Mouse (Mus musculus) heart, postnatal 25 days (tissue): Measurements from ENCODE around the gene Hip1r. TPM values are rescaled to one million over a fixed set of nuclear protein-coding genes. Genes with fewer than 3 reads are reported as not detected.
A peak's percentile ranks its signal among the peaks of the same experiment; 100 is the strongest.

Experiments used
- DNase-seq: peaks from one replicate; pipeline ENCODE4 v3.0.0; 2022; ENCODE audit warnings: low spot score
- intact Hi-C: fragments of 180-260 bp; cut with DNase I; formaldehyde crosslinking; loops from one replicate; pipeline ENCODE4 v1.15.1; 2025
- total RNA-seq, 2 experiments: library from RNA; stranded (reverse); gene quantifications; 2 replicates each; pipeline ENCODE4 v1.2.3; 2021

The Hip1r gene
- total RNA-seq, 2 experiments from 2014 or later: 13.4 to 19.0 TPM

DNA sequence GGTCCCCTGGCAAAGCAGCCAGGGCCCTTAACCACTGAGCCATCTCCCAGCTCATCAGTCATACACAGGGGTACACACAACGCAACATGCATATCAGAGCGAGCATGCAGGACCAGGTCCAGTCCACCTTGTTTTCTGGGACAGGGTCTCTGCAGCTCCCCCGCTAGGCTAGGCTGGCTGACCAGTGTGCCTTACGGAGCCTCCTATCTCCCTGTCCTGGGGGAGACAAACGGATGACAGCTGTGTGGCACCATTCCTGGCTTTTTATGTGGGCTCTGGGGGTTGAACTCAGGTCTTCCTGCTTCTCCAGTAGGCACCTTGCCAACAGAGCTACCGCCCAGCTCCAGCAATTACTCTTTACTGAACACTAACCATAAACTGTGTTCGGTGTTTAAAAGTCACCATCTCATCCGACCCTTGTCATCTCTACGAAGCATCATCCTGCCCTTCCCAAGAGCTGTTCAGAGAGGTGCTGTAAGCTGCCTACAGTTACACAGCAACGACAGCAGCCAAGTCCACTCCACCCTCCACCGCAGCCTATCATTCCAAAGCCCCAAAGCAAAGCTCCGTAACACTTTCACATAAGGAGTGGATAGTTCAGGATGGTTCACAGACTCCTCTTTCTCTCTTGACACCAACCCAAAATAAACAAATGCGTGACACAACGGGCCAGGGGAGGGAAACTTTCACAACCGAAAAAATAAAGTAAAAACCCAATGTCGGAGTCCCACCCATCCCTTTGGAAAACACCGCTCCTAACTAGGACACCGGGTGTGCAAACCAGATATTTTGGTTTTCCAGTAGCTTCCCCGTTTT, 56.0 kb downstream of the Hip1r start:
- DNase-seq: no peak
- intact Hi-C loops: loop anchor here (2.0 to 5.0 kb wide), 2 partner anchors 13 to 43 kb away; no protein-coding TSS in a partner anchor

GRCm38 (mm10) chr5:124030386-124031067, 57.1 kb downstream of the Hip1r start:
- DNase-seq: no peak
- intact Hi-C loops: loop anchor here (2.0 to 5.0 kb wide), 2 partner anchors 14 to 42 kb away; no protein-coding TSS in a partner anchor

DNA sequence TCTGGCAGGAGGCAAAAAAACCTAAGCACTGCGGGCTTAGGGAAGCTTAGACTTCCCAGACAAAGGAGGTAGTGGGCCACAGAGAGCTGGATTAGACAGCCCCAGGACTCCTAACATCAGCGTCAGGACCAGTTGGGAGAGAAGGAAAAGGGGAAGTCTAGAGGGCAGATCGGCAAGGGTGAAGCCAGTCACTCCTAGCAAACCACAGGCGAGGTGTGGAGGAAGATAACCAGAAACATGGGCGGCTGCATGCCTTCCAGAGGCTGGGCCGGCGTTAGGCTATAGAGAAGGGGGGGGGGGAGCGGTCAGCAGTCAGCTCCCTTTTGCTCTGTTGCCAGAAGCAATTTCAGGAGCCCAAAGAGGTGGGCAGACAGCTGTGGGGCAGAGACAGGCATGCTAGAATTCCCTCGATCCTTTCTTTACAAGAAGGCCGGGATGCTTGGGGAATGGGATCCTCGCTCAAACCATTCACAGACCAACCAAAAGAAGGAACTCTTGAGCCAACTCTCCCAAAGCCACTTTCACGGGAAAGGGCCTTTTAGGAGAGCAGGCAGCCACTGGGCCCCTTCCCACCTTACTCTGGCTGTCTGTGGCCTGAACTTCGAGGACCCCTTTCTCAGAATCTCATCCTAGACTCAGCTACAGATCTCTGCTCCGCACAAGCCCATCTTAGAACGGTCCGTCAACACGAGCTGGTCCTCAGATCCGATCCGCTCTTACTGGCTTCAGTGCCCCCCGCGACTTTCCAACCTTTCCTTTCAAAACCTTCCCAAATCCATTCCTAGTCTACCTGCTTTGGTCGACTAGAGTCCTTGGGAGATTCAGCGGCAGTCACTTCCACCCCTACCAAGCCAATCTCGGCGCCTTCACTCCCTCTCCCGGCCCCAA, 57.9 kb downstream of the Hip1r start:
- intact Hi-C loops: loop anchor here (2.0 to 5.0 kb wide), 2 partner anchors 15 to 41 kb away; no protein-coding TSS in a partner anchor
- no peak for DNase-seq

GRCm38 (mm10) chr5:124032001-124032508, 58.6 kb downstream of the Hip1r start, which contains the start of gene Vps37b:
Gene Vps37b, minus strand, starts transcription at chr5:124032270.
- DNase-seq: peak; percentile 79
- intact Hi-C loops: loop anchor here (2.0 to 5.0 kb wide), 2 partner anchors 19 to 40 kb away; no protein-coding TSS in a partner anchor

DNA sequence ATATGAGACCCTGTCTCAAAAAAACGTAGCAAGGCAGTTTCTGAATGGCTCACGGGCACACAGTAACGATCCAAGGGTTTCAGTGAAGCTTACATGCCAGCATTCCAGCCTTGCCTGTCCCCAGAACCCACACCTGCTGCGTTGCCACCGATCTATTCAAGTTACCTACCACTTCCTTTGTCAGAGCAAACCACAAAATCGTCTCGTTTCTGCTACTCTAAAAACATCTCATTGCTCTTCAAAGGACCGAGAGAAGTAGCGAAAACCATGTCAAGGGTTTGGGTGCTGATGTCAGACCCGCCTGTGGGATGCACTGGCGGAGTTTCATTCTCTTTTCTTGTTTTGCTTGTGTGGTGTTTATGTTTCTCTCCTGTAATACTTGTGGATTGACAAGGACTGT, 61.0 kb downstream of the Hip1r start:
- intact Hi-C loops: loop anchor here (5.0 kb wide), 1 partner anchor 38 kb away; no protein-coding TSS in a partner anchor
- no peak for DNase-seq

DNA sequence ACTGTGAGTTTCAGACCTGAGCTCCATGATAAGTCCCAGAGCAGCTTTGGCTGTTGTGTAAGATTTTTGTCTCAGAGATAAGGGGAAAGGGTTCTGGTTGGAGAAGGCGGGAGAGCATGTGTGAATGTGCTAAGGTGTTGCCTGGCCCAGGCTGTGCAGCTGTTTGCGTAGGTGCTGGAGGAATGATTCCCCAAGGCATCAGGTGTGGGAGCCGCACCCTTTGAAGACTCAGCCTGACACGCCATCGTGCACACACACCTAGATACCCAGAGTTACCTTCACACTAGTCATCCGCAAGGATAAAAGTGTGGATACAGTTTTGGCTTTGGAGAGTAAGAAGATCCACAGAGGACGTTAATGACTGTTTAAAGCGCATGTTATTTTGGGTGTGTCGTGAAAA, 62.0 kb downstream of the Hip1r start:
- intact Hi-C loops: no loop called here
- no peak for DNase-seq

GRCm38 (mm10) chr5:124035806-124036205, 62.4 kb downstream of the Hip1r start:
- no peak for DNase-seq
- intact Hi-C loops: no loop called here

- DNase-seq: no peak
- intact Hi-C loops: no loop called here
These were observed 62.9 kb downstream of the Hip1r start for GRCm38 (mm10) chr5:124036341-124036740.

DNA sequence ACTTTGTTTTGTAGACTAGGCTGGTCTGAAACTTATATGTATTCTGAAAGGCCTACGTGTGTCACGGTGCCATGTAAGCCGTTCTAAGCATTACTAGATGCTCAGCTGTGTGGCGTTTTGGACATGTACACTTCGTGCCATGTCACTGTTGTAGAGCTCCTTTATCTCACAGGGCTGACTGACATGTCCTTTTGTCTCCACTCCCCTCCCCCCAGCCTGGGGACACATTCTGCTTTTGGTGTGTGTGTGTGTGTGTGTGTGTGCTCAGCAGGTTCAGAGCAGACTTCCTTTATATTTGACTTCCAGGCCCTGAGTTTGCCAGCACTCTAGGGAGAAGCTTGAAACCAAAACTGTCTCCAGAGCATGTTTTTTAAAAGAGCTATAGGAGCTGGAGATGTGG, 63.4 kb downstream of the Hip1r start:
- intact Hi-C loops: no loop called here
- DNase-seq: no peak

- intact Hi-C loops: no loop called here
These were observed 66.2 kb downstream of the Hip1r start for GRCm38 (mm10) chr5:124039602-124040001.

DNA sequence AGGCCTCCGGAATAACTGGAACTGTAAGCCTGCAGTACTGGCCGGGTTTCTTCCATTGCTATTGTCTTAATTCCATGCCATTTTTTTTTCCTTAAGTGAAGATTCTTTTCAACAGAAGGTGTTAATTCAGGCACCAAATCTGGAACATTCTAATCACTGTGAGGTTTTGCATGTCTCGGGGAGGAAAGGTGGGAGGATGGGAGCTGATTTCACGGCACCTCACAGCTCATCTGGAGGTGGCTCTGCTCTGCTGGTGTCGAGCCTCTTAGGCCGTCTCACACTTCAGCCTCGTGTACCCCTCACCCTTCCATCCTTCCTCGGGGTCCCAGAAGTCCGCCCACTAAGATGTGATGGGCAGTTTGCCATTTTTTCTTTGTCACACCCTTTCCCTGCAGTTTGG, 67.7 kb downstream of the Hip1r start:
- intact Hi-C loops: no loop called here
- DNase-seq: no peak

More at GRCm38 (mm10) chr5:124039602-124040001, 66.2 kb downstream of the Hip1r start:
- no peak for DNase-seq

GRCm38 (mm10) chr5:124043212-124043978, 70.0 kb downstream of the Hip1r start:
- intact Hi-C loops: no loop called here
- DNase-seq: peak; percentile 37

DNA sequence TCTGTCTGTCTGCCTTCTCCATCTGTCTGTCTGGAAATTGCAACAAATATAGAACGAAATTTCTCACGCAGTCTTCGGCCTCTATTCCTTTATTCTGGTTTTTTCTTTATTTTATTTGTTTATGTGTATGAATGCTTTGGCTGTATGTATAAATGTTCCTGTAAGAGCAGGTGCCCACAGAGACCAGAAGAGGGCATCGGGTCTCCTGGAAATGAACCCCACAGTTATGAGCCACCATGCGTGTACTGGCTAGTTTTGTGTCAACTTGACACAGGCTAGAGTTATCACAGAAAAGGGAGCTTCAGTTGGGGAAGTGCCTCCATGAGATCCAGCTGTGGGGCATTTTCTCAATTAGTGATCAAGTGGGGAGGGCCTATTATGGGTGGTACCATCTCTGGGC, 70.6 kb downstream of the Hip1r start:
- no peak for DNase-seq
- intact Hi-C loops: no loop called here

GRCm38 (mm10) chr5:124045453-124046010, 72.1 kb downstream of the Hip1r start:
- intact Hi-C loops: no loop called here
- no peak for DNase-seq

DNA sequence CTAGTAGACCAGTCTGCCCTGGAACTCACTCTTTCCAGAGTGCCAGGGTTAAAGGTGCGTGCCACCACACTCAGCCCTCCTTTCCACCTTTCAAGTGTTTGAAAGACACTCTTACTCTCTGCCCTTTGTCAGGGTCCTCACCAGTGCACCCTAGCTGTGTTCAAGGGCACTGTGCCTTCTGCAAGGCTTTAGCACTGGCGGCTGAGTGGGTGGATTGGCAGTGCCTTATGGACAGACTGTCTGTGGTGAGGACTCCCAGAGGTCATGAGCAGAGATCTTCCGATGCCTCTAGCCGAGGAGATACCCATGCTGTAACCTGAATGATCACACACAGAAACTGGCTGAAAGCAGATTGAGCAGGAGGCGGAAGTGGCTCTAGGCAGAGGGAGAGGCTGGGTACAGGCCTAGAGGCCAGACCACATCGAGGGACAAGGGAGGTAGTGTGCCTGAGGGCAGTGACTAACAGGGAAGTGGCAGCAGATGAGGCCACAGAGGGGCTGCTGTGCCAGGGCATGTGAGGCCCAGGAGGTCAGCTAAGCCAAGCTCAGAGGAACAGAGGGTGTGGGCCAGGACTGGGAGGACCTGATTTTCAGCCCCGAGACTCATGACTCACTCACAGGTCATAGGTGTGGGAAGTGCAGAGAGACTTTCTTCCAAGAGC, 73.4 kb downstream of the Hip1r start:
- intact Hi-C loops: no loop called here
- DNase-seq: no peak

DNA sequence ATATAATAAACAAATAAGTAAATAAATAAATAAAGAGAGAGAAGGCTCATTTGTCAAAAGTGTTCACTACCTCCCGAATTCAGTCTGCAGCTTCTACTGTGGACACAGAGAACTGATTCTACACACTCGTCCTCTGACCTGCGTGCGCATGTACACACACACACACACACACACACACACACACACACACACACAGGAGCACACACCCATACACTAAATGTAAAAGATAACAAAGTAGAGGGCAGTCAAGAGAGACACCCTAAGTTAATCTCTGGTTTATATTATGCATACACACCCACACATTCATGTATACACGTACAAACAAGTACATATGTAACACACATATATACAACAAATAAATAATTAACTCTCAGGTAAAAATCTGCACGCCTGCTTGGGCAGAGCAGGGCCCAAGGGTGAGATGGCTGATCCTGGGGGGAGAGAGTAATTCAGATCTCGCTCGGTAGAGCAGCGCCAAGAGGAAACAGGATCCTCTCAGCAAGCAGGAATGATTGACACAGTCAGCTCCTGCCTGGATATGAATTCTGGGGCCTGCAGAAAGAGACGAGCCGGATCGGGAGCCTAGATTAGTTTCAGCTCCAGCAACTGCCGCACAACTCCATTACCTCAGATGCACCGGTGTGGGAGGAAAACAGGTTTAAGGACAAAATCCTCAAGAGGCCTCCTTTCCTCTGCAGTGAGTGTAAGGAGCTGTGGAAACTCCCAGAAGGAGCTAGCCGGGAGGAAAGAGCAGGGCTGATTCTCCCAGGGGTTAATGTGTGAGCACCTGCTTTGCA, 76.0 kb downstream of the Hip1r start:
- intact Hi-C loops: loop anchor here (2.0 kb wide), 1 partner anchor 17 kb away; the partner anchor contains the start of gene Vps37b
- no peak for DNase-seq
